ENCODE assay signal across 16 mouse cellular contexts in genomic region chr9:34749877-34750276, GRCm38 (mm10).
A peak's percentile ranks its signal among the peaks of the same experiment; 100 is the strongest.
DNase-seq lines count a peak whose midpoint lies in the region; ATAC-seq and TF ChIP-seq lines count a peak whose summit lies in the region.
"Had no signal": no experiment of that assay in that cellular context is flagged by ENCODE, and none has a peak within 500 bp of the region (broad histone marks: within the 10 kb centered on the region; RNA-seq: fewer than 3 reads in every experiment).

No protein-coding gene starts in this region.

- H3K9me3 ChIP-seq in forebrain, embryonic 14.5 days (replicated peaks; ENCODE audit: control insufficient read depth, low read length), result no peaks in the 10 kb centered on the region
- no peaks in the 10 kb centered on the region for H3K9me3 ChIP-seq in forebrain, embryonic 11.5 days (ENCODE audit: control insufficient read depth, low read length)
- H3K9me3 ChIP-seq in forebrain, postnatal 0 days (ENCODE audit: low read length), result no peaks in the 10 kb centered on the region
- H3K9me3 ChIP-seq: G1E; neural tube, embryonic 12.5 days had no signal

- no peak for TF ChIP-seq CTCF in forebrain, postnatal 0 days (IDR thresholded peaks at IDR 0.05; ENCODE audit: low read depth)

- no peak overlapping the region for H3K4me2 ChIP-seq in forebrain, embryonic 14.5 days (ENCODE audit: low read length)
- H3K4me2 ChIP-seq in forebrain, embryonic 11.5 days (ENCODE audit: low read depth, low read length, severe bottlenecking), result no peak overlapping the region
- H3K4me2 ChIP-seq in forebrain, postnatal 0 days (ENCODE audit: low read depth), result no peak overlapping the region
- H3K4me2 ChIP-seq: midbrain, embryonic 11.5 days; neural tube, embryonic 12.5 days had no signal

- DNase-seq in forebrain, embryonic 14.5 days (ENCODE audit: low spot score), result peak; percentile 82
- DNase-seq in forebrain, embryonic 11.5 days (ENCODE audit: low spot score), result no peak
- peak; percentile 87 for DNase-seq in left cerebral cortex, postnatal 4 days
- no peak for DNase-seq in left cerebral cortex, postnatal 36 days (ENCODE audit: low spot score in 2 of 2)
- DNase-seq in cerebellum, adult 11-12 months, result peak; percentile 78
- peak; percentile 50 for DNase-seq in forebrain, postnatal 0 days
- no peak for DNase-seq in ovary, adult 18-20 months (ENCODE audit: low spot score)
- no peak for DNase-seq in embryo, embryonic 10.5 days (ENCODE audit: low spot score)
- DNase-seq: B cell, adult 2 months; gastrocnemius, postnatal 14 days; kidney, adult 11 months; kidney, postnatal 4 days; lung, postnatal 14 days had no signal

- 27% methylated on average over 4 of the region's 4 CpGs for WGBS in forebrain, embryonic 14.5 days
- 75% methylated on average over 4 of the region's 4 CpGs for WGBS in forebrain, embryonic 11.5 days
- WGBS in forebrain, postnatal 0 days, result 21% methylated on average over 4 of the region's 4 CpGs

- H3K4me1 ChIP-seq in forebrain, embryonic 14.5 days (ENCODE audit: control insufficient read depth, insufficient read depth, low read length), result peaks cover 11% of the 10 kb centered on the region; the same call in 1 of the 2 replicates
- H3K4me1 ChIP-seq in forebrain, embryonic 11.5 days (replicated peaks; ENCODE audit: control insufficient read depth, insufficient read depth, low read length), result 0 out of 2 replicates have a peak, but pooled peaks cover 2% of the 10 kb centered on the region
- H3K4me1 ChIP-seq in forebrain, postnatal 0 days (ENCODE audit: insufficient read depth), result peaks cover 10% of the 10 kb centered on the region
- H3K4me1 ChIP-seq: neural tube, embryonic 12.5 days had no signal

- H3K4me3 ChIP-seq in forebrain, embryonic 14.5 days (ENCODE audit: low read depth, low read length), result no peak overlapping the region
- no peak overlapping the region for H3K4me3 ChIP-seq in forebrain, embryonic 11.5 days (ENCODE audit: low read depth, low read length)
- H3K4me3 ChIP-seq in forebrain, postnatal 0 days (ENCODE audit: low read depth, low read length), result no peak overlapping the region
- H3K4me3 ChIP-seq: neural tube, embryonic 12.5 days had no signal

- H3K27ac ChIP-seq in forebrain, embryonic 14.5 days (ENCODE audit: low read depth, low read length), result no peak overlapping the region
- H3K27ac ChIP-seq in forebrain, embryonic 11.5 days (ENCODE audit: low read depth, low read length), result no peak overlapping the region
- H3K27ac ChIP-seq in forebrain, postnatal 0 days (ENCODE audit: low read depth, low read length), result no peak overlapping the region
- H3K27ac ChIP-seq: neural tube, embryonic 12.5 days had no signal

- H3K27me3 ChIP-seq in forebrain, embryonic 14.5 days (replicated peaks; ENCODE audit: control insufficient read depth, insufficient read depth, low read length), result no peaks in the 10 kb centered on the region
- H3K27me3 ChIP-seq in forebrain, embryonic 11.5 days (ENCODE audit: control insufficient read depth, insufficient read depth, low read length), result no peaks in the 10 kb centered on the region
- no peaks in the 10 kb centered on the region for H3K27me3 ChIP-seq in forebrain, postnatal 0 days (ENCODE audit: insufficient read depth, low read length)
- H3K27me3 ChIP-seq: neural tube, embryonic 12.5 days had no signal

- ATAC-seq in forebrain, embryonic 14.5 days, result peak; percentile 76
- ATAC-seq in forebrain, embryonic 11.5 days (replicated peaks; ENCODE audit: low FRiP score), result no peak
- ATAC-seq in forebrain, postnatal 0 days, result peak; percentile 32; the same call in 1 of the 2 replicates

- H3K9ac ChIP-seq in forebrain, embryonic 14.5 days (ENCODE audit: low read length), result no peak overlapping the region
- no peak overlapping the region for H3K9ac ChIP-seq in forebrain, embryonic 11.5 days (ENCODE audit: low read length)
- no peak overlapping the region for H3K9ac ChIP-seq in forebrain, postnatal 0 days
- H3K9ac ChIP-seq: neural tube, embryonic 12.5 days had no signal

- intact Hi-C loops in left cerebral cortex, postnatal 4 days (cut with DNase I), result loop anchor here (5.0 kb wide), 1 partner anchor 253 kb away; no protein-coding TSS in a partner anchor
- intact Hi-C loops in left cerebral cortex, postnatal 36 days (cut with DNase I), result loop anchor here (5.0 to 10.0 kb wide), 2 partner anchors 88 to 265 kb away; no protein-coding TSS in a partner anchor

- no peaks in the 10 kb centered on the region for H3K36me3 ChIP-seq in forebrain, embryonic 14.5 days (ENCODE audit: control insufficient read depth, insufficient read depth, low read length)
- no peaks in the 10 kb centered on the region for H3K36me3 ChIP-seq in forebrain, embryonic 11.5 days (ENCODE audit: control insufficient read depth, insufficient read depth, low read length)
- H3K36me3 ChIP-seq in forebrain, postnatal 0 days (ENCODE audit: insufficient read depth), result no peaks in the 10 kb centered on the region
- H3K36me3 ChIP-seq: G1E; neural tube, embryonic 12.5 days had no signal

Comparison
In these comparisons a context has a peak if more than half of its experiments do, and no peak if none do; other contexts are left out.
1. DNase-seq: peak in forebrain, embryonic 14.5 days (single experiment), left cerebral cortex, postnatal 4 days (single experiment), cerebellum, adult 11-12 months (single experiment) and forebrain, postnatal 0 days (single experiment); none in forebrain, embryonic 11.5 days (single experiment), left cerebral cortex, postnatal 36 days (0 of 2), ovary, adult 18-20 months (single experiment) and embryo, embryonic 10.5 days (single experiment).